Mouse (Mus musculus) hindbrain, postnatal 0 days (tissue): ENCODE measurements around the gene Slc37a1. TPM values are rescaled to one million over a fixed set of nuclear protein-coding genes. Genes with fewer than 3 reads are reported as not detected.
A peak's percentile ranks its signal among the peaks of the same experiment; 100 is the strongest.

Experiments
- ATAC-seq: fragments of 200-750 bp; cut with Nextera tagmentation; 2 replicates; pipeline ENCODE4 v1.8.0; 2017; ENCODE audit warnings: mild to moderate bottlenecking, moderate TSS enrichment, moderate library complexity
- DNase-seq: peaks from one replicate; pipeline ENCODE4 v3.0.0-alpha.2; 2015; ENCODE audit warnings: low spot score
- H3K27ac ChIP-seq: fragments of 300-500 bp; sonication (generic); 2 replicates; pipeline ENCODE4 v1.5.1; 2014; ENCODE audit warnings: mild to moderate bottlenecking
- H3K27me3 ChIP-seq: fragments of 300-500 bp; sonication (generic); 2 replicates; pipeline ENCODE4 v1.6.1; 2014; ENCODE audit warnings: low read length, mixed read lengths; ENCODE audit not compliant: insufficient read depth
- H3K36me3 ChIP-seq: fragments of 300-500 bp; sonication (generic); 2 replicates; pipeline ENCODE4 v1.6.1; 2014; ENCODE audit warnings: low read length, mixed read lengths; ENCODE audit not compliant: insufficient read depth
- H3K4me1 ChIP-seq: fragments of 300-500 bp; sonication (generic); 2 replicates; pipeline ENCODE4 v1.6.1; 2014; ENCODE audit warnings: antibody characterized with exemption, low read length, mixed read lengths; ENCODE audit not compliant: insufficient read depth
- H3K4me2 ChIP-seq: fragments of 300-500 bp; sonication (generic); 2 replicates; pipeline ENCODE4 v1.6.1; 2014; ENCODE audit warnings: low read depth, mild to moderate bottlenecking, low read length, moderate library complexity, mixed read lengths
- H3K4me3 ChIP-seq: fragments of 300-500 bp; sonication (generic); 2 replicates; pipeline ENCODE4 v1.5.1; 2014; ENCODE audit warnings: low read length
- H3K9ac ChIP-seq: fragments of 300-500 bp; sonication (generic); replicated peaks from 2 replicates; pipeline ENCODE4 v1.6.1; 2014; ENCODE audit warnings: mild to moderate bottlenecking, low read length, moderate library complexity, mixed read lengths
- H3K9me3 ChIP-seq: fragments of 300-500 bp; sonication (generic); 2 replicates; pipeline ENCODE4 v1.6.1; 2016; ENCODE audit warnings: low read length, mixed read lengths
- CTCF ChIP-seq: IDR thresholded peaks from 2 replicates; pipeline ENCODE4 v1.5.1; 2016; ENCODE audit warnings: antibody characterized with exemption, control low read depth, low read depth
- WGBS: fragments of 180-500 bp; shearing (Covaris S2); extraction: QIAGEN DNeasy Blood & Tissue Kit; methylation state at CpG from one replicate; pipeline ENCODE4 v1.1.7; 2014; 5-methylcytosine and 5-hydroxymethylcytosine counted together
- polyA plus RNA-seq: library from polyadenylated mRNA; unstranded; fragments of >200 nt; fragmentation: Nextera tagmentation; extraction: Ambion mirVana; gene quantifications from 2 replicates; pipeline ENCODE4 v1.2.1, GENCODE M21; 2015
- total RNA-seq: library from RNA; depleted of rRNA; stranded (reverse); fragments of >200 nt; gene quantifications from 2 replicates; pipeline ENCODE4 v1.2.3, GENCODE M21; 2014; rRNA removed

Slc37a1 gene
- 8.8 and 10.7 TPM in 2 replicates for total RNA-seq
- 5.7 and 6.8 TPM in 2 replicates for polyA plus RNA-seq

GRCm38 (mm10) chr17:31286492-31286891 lies at the start of gene Slc37a1:
Gene Slc37a1 (plus strand): TSS chr17:31286792.
- no peaks in the 10 kb centered on the region for H3K9me3 ChIP-seq
- no peaks in the 10 kb centered on the region for H3K4me1 ChIP-seq
- H3K27me3 ChIP-seq, result no peaks in the 10 kb centered on the region
- H3K36me3 ChIP-seq, result no peaks in the 10 kb centered on the region
- ATAC-seq (no peak), DNase-seq (no peak)
- no peak within 1 kb of the TSS for H3K27ac ChIP-seq
- WGBS, result 71% methylated on average over 1 of the region's 1 CpGs
- no peak for TF ChIP-seq CTCF
- H3K9ac ChIP-seq, result no peak within 1 kb of the TSS
- no peak within 1 kb of the TSS for H3K4me2 ChIP-seq
- H3K4me3 ChIP-seq, result no peak within 1 kb of the TSS

DNA sequence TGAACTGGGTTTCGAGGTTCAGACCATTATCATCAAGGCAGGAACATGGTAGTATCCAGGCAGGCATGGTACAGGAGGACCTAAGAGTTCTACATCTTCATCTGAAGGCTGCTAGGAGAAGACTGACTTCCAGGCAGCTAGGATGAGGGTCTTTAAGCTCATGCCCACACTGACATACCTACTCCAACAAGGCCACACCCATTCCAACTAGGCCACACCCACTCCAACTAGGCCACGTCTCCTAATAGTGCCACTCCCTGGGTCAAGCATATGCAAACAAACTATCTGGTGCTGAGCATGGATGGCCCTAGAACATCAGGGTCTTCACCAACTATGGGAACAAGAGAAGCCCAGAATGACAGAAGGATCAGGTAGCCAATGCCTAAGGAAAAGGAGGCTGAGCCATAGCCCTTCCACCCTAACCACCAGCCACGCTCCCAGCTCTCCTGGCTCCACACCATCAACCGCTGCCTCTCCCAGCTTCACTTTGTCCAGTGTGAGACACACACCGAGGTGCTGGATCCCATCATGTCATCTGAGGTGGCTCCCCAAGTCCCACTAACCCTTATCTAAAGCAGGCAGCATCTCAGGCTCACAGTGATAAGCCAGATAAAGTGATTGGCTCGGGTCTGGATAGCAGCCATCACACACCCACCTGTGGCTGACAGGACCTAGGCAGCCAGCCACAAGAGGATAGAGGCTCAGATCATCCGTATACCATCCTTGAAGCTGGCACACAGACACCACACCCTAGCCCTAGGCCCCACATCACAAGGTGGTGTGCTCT lies 48.2 kb upstream of the Slc37a1 start:
- ATAC-seq (no peak), DNase-seq (no peak)
- Histone ChIP-seq H3K9ac (no peak overlapping the region), H3K27ac (no peak overlapping the region), H3K36me3 (no peaks in the 10 kb centered on the region), H3K27me3 (no peaks in the 10 kb centered on the region), H3K9me3 (no peaks in the 10 kb centered on the region), H3K4me2 (no peak overlapping the region), H3K4me1 (no peaks in the 10 kb centered on the region), H3K4me3 (no peak overlapping the region)
- WGBS, result 86% methylated on average over 7 of the region's 7 CpGs
- no peak for TF ChIP-seq CTCF

GRCm38 (mm10) chr17:31241156-31241555 lies 45.4 kb upstream of the Slc37a1 start:
- H3K27ac ChIP-seq, result no peak overlapping the region
- DNase-seq (no peak), ATAC-seq (no peak)
- no peak overlapping the region for H3K9ac ChIP-seq
- H3K4me3 ChIP-seq, result no peak overlapping the region
- TF ChIP-seq CTCF, result no peak
- WGBS, result 86% methylated on average over 8 of the region's 8 CpGs
- H3K9me3 ChIP-seq, result no peaks in the 10 kb centered on the region
- no peak overlapping the region for H3K4me2 ChIP-seq
- H3K27me3 ChIP-seq, result no peaks in the 10 kb centered on the region
- H3K4me1 ChIP-seq, result no peaks in the 10 kb centered on the region
- H3K36me3 ChIP-seq, result no peaks in the 10 kb centered on the region

DNA sequence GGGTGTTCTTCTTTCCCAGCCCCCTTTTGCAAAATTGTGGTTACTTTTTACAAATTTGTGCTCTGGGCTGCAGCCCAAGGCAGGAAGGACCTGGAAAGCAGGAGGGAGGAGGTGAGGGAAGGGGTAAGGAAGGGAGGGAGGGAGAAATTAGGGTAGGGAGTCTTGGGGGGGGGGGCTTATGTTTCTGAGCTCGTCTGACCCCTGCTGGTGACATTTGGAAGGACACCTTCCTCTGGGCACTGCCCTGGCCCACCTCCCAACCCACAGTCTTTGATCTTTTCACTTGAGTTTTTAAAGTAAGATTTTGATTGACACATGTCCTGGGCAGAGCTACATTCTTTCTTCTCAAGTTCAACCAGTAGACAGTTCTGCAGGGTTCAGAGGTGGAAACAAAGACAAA lies 43.8 kb upstream of the Slc37a1 start:
- Histone ChIP-seq H3K27me3 (no peaks in the 10 kb centered on the region), H3K4me3 (no peak overlapping the region), H3K9ac (no peak overlapping the region), H3K27ac (no peak overlapping the region), H3K4me2 (no peak overlapping the region), H3K9me3 (no peaks in the 10 kb centered on the region), H3K36me3 (no peaks in the 10 kb centered on the region), H3K4me1 (no peaks in the 10 kb centered on the region)
- ATAC-seq (no peak), DNase-seq (peak; percentile 8)
- peak; percentile 54 for TF ChIP-seq CTCF
- WGBS, result 0% methylated on average over 1 of the region's 1 CpGs

DNA sequence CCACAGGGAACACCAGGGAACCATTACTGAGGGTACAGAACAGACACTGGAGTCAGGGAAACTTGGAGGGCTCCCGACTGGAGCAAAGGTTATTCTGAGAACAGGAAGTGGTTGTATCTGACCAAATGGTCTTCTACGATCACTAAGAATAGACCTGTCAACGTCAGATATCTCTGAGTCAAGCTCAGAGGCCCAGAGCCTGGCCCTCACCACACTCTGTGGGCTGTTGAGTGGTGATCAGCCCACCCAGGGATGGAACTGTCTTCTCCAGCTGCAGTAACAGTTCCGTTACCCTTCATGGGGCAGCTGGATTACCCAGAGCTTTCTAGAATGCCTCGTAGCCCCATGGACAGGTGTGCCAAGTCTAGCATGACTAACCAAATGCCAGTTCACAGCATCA lies 41.3 kb upstream of the Slc37a1 start:
- no peaks in the 10 kb centered on the region for H3K9me3 ChIP-seq
- no peak overlapping the region for H3K27ac ChIP-seq
- DNase-seq, result no peak
- TF ChIP-seq CTCF, result no peak
- no peak overlapping the region for H3K4me2 ChIP-seq
- 80% methylated on average over 5 of the region's 5 CpGs for WGBS
- H3K4me3 ChIP-seq, result no peak overlapping the region
- no peaks in the 10 kb centered on the region for H3K36me3 ChIP-seq
- H3K4me1 ChIP-seq, result no peaks in the 10 kb centered on the region
- H3K9ac ChIP-seq, result no peak overlapping the region
- H3K27me3 ChIP-seq, result no peaks in the 10 kb centered on the region
- ATAC-seq, result no peak

DNA sequence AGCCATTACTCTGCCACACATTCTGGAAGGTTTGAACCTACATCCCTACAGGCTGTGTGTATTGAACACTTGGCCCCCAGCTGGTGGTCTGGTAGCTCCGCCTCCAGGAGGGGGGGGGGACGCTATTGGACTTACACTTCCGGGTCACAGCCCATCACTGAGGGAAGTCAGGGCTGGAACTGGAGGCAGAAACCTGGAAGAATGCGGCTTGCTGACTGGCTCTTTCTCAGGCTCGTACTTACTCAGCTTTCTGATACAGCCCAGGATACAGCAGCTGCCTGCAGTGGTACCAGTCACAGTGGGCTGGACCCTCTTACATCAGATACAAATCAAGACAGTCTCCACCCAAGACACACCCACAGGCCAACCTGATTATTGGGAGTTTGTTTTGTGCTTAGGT lies 39.4 kb upstream of the Slc37a1 start:
- no peak for DNase-seq
- Histone ChIP-seq H3K4me2 (no peak overlapping the region), H3K9ac (no peak overlapping the region), H3K27me3 (no peaks in the 10 kb centered on the region), H3K27ac (no peak overlapping the region), H3K4me3 (no peak overlapping the region), H3K9me3 (no peaks in the 10 kb centered on the region), H3K4me1 (no peaks in the 10 kb centered on the region), H3K36me3 (no peaks in the 10 kb centered on the region)
- 37% methylated on average over 5 of the region's 5 CpGs for WGBS
- 0 out of 2 replicates have a peak, but pooled peaks have one; percentile 15 for ATAC-seq
- TF ChIP-seq CTCF, result no peak

- no peak overlapping the region for H3K4me3 ChIP-seq
- no peaks in the 10 kb centered on the region for H3K36me3 ChIP-seq
- no peaks in the 10 kb centered on the region for H3K4me1 ChIP-seq
- H3K27me3 ChIP-seq, result no peaks in the 10 kb centered on the region
- DNase-seq (no peak), ATAC-seq (no peak)
- no peaks in the 10 kb centered on the region for H3K9me3 ChIP-seq
- H3K9ac ChIP-seq, result no peak overlapping the region
- no peak overlapping the region for H3K27ac ChIP-seq
- 63% methylated on average over 5 of the region's 5 CpGs for WGBS
- no peak for TF ChIP-seq CTCF
- H3K4me2 ChIP-seq, result no peak overlapping the region
Observed at GRCm38 (mm10) chr17:31253951-31254350, 32.6 kb upstream of the Slc37a1 start.
